Comparison of ENCODE assay signal across 8 mouse cellular contexts in the genomic region with DNA sequence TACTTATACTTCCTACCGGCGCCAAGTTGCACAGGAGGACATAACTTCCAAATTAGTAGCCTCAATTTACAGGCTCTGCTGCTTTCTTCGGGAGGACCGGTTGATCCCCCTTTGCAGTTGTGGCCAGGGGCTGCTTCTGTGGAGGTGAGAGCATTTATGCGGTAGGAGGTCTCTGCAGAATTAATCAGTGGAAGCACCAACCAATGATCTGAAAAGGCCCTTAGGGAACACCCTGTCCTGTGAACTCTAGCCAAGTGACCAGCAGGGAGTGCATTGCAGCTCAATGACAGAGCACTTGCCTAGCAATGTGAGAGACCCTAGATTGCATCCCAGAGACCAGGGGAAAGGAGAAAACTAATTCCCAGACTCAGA. TPM values are rescaled to one million over a fixed set of nuclear protein-coding genes. Genes with fewer than 3 reads are reported as not detected.
A peak's percentile ranks its signal among the peaks of the same experiment; 100 is the strongest.
DNase-seq lines count a peak whose midpoint lies in the region; ATAC-seq and TF ChIP-seq lines count a peak whose summit lies in the region.

No protein-coding gene starts in this region.

- H3K9me3 ChIP-seq in hindbrain, embryonic 12.5 days (replicated peaks), result no peaks in the 10 kb centered on the region

- H3K9ac ChIP-seq in hindbrain, embryonic 12.5 days, result 0 out of 2 replicates have a peak overlapping the region, but pooled peaks have one; percentile 23

- H3K36me3 ChIP-seq in hindbrain, embryonic 12.5 days, result no peaks in the 10 kb centered on the region

- peak; percentile 47 for DNase-seq in adrenal gland, adult 8-10 months
- DNase-seq in adrenal gland, adult 2 months, result no peak
- no peak for DNase-seq in lung, adult 2 months
- DNase-seq in lung, postnatal 4 days, result no peak
- peak; percentile 44 for DNase-seq in lung, postnatal 14 days
- no peak for DNase-seq in spleen, postnatal 36 days (ENCODE audit: low spot score in 2 of 2)

- peaks cover 16% of the 10 kb centered on the region for H3K4me1 ChIP-seq in lung, adult 2 months (ENCODE audit: control insufficient read depth, insufficient read depth, low read length)
- H3K4me1 ChIP-seq in hindbrain, embryonic 12.5 days, result peaks cover 23% of the 10 kb centered on the region

- peak overlapping the region; percentile 92 for H3K4me2 ChIP-seq in hindbrain, embryonic 12.5 days (replicated peaks)

- H3K4me3 ChIP-seq in lung, adult 2 months (replicated peaks; ENCODE audit: extremely low read depth, low read depth, low read length), result peak overlapping the region; percentile 46
- peak overlapping the region; percentile 82 for H3K4me3 ChIP-seq in hindbrain, embryonic 12.5 days

- 0% methylated on average over 5 of the region's 5 CpGs for WGBS in lung, adult 2 months
- 2% methylated on average over 5 of the region's 5 CpGs for WGBS in hindbrain, embryonic 12.5 days

- peaks cover 2% of the 10 kb centered on the region; the same call in 1 of the 2 replicates for H3K27me3 ChIP-seq in hindbrain, embryonic 12.5 days

- peak overlapping the region; percentile 46 for H3K27ac ChIP-seq in hindbrain, embryonic 12.5 days

- peak; percentile 17; the same call in 1 of the 2 replicates for ATAC-seq in hindbrain, embryonic 12.5 days (ENCODE audit: low FRiP score)
- ATAC-seq in CD4-positive, CD25-positive, alpha-beta regulatory T cell, adult 4 months, result no peak

- no peak for TF ChIP-seq CTCF in lung, adult 2 months (IDR thresholded peaks at IDR 0.05; ENCODE audit: insufficient read depth, low read length)

- TF ChIP-seq POLR2A in lung, adult 2 months (IDR thresholded peaks at IDR 0.05; ENCODE audit: borderline replicate concordance, extremely low read depth, low read depth, low read length), result no peak

RNA-seq across cellular contexts. Expression of a gene that starts 0.6 kb away (rescaled TPM):
- total RNA-seq in adrenal gland, adult 8-10 months (2022), result 10 to 100 TPM; 23.4 to 28.1 (median 24.4) TPM
- 10 to 100 TPM; 28.9 to 34.0 TPM for total RNA-seq in adrenal gland, adult 2 months (2021)
- polyA plus RNA-seq in adrenal gland, adult 2 months (2012; rRNA removed), result 13.8 and 16.1 TPM in 2 replicates
- polyA plus RNA-seq in lung, adult 2 months (2012; rRNA removed), result 23.1 and 24.0 TPM in 2 replicates
- 29.0 and 33.5 TPM in 2 replicates for polyA plus RNA-seq in hindbrain, embryonic 12.5 days (2016; fragmentation: Nextera tagmentation; extraction: Ambion mirVana)
- 10 to 100 TPM; 34.7 to 59.5 TPM for polyA plus RNA-seq in CD4-positive, CD25-positive, alpha-beta regulatory T cell, adult 4 months (2017; shearing (Covaris generic))

RNA-seq across cellular contexts. Expression of a gene that starts 41.0 kb away (rescaled TPM):
- 10 to 100 TPM; 21.0 to 36.9 (median 28.9) TPM for total RNA-seq in adrenal gland, adult 8-10 months (2022)
- 10 to 100 TPM; 18.7 to 26.2 TPM for total RNA-seq in adrenal gland, adult 2 months (2021)
- polyA plus RNA-seq in adrenal gland, adult 2 months (2012; rRNA removed), result 21.4 and 22.4 TPM in 2 replicates
- 18.2 and 19.0 TPM in 2 replicates for polyA plus RNA-seq in lung, adult 2 months (2012; rRNA removed)
- polyA plus RNA-seq in hindbrain, embryonic 12.5 days (2016; fragmentation: Nextera tagmentation; extraction: Ambion mirVana), result 17.1 and 19.9 TPM in 2 replicates
- 10 to 100 TPM; 21.1 to 33.0 TPM for polyA plus RNA-seq in CD4-positive, CD25-positive, alpha-beta regulatory T cell, adult 4 months (2017; shearing (Covaris generic))

Comparison
In these comparisons a context has a peak if more than half of its experiments do, and no peak if none do; other contexts are left out.
1. DNase-seq: peak in adrenal gland, adult 8-10 months (single experiment) and lung, postnatal 14 days (single experiment); none in adrenal gland, adult 2 months (single experiment), lung, adult 2 months (single experiment), lung, postnatal 4 days (0 of 2) and spleen, postnatal 36 days (0 of 2).